Mouse (Mus musculus): ENCODE measurements at regions not wholly inside any gene's neighbourhood (a gene's known extent, or its start where the extent isn't known, plus 50 kb on each side); places are given as distances from the start of the nearest gene placed in this dataset.
"Not testable (repeated sequence)": the region's sequence is repeated elsewhere in the genome, so short reads cannot be mapped to it uniquely, and the experiment has no call there.

- DNase-seq; intact Hi-C loops (cut with DNase I): not testable (repeated sequence)
These were observed 117.4 kb upstream of the Vrk2 start for GRCm38 (mm10) chr11:26711237-26711636.

GRCm38 (mm10) chr11:26708636-26709035 is 114.8 kb upstream of the Vrk2 start:
- intact Hi-C loops (cut with DNase I): no loop called here
- DNase-seq: no peak

GRCm38 (mm10) chr11:26683850-26684249 is 90.1 kb upstream of the Vrk2 start:
- intact Hi-C loops (cut with DNase I): no loop called here
- no peak for DNase-seq

GRCm38 (mm10) chr11:26667251-26667650 is 73.5 kb upstream of the Vrk2 start:
- no peak for DNase-seq
- intact Hi-C loops (cut with DNase I): no loop called here

- intact Hi-C loops (cut with DNase I): no loop called here
These were observed 67.1 kb upstream of the Vrk2 start for GRCm38 (mm10) chr11:26660878-26661277.

GRCm38 (mm10) chr11:26649165-26649564 is 55.4 kb upstream of the Vrk2 start:
- DNase-seq; intact Hi-C loops (cut with DNase I): not testable (repeated sequence)

More at GRCm38 (mm10) chr11:26660878-26661277, 67.1 kb upstream of the Vrk2 start:
- DNase-seq: no peak

Measured in heart, postnatal 10 days (tissue).